Mouse (Mus musculus) adrenal gland, adult 2 months (tissue): ENCODE measurements around the gene Nucks1. TPM values are rescaled to one million over a fixed set of nuclear protein-coding genes. Genes with fewer than 3 reads are reported as not detected.

Source experiments
- DNase-seq: peaks from one replicate; pipeline ENCODE4 v3.0.0; 2021
- polyA plus RNA-seq: library from polyadenylated mRNA; depleted of rRNA; stranded (reverse); fragments of >200 nt; gene quantifications from 2 replicates; pipeline ENCODE4 v1.2.3, GENCODE M21; 2012
- total RNA-seq, 2 experiments: library from RNA; stranded (reverse); gene quantifications; 2 replicates each; pipeline ENCODE4 v1.2.3; 2021

Gene Nucks1
- total and polyA plus RNA-seq, 3 experiments: 4.2 to 139 (median 111) TPM

DNA sequence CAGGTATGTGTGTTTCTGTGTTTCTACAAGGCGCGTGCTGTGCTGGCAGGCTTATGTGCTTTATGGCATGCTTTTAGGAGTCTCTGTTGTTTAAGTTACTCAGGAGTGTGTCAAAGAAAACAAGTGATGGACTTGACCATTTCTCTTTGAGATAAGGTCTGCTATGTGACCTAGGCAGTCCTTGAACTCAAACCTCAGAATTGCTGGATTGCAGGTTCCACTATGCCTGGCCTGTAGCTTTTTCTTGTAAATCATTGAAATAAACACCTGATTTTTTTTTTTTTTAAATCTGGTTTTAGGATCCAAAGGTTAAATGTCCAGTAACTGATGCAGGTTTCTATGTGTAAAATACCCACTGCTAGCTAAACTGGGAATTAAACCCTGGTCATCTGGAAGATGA lies 8.7 kb downstream of the Nucks1 start:
- DNase-seq: no peak

DNA sequence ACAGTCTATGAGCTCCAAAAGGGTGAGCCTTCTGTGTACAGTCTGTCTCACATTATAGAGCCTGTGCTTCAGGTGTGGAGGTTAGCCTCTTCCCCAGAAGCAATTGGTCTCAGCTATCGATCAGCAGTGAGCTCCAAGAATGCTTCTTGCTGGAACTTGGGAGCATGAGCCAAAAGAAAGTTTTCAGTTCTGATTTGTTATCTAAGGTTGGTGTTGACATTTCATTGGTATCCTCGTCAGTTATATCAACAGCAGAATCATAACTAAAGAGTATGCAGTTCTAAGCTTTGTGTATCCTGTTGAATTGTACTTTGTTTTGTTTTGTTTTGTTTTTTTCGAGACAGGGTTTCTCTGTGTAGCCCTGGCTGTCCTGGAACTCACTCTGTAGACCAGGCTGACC lies 11.8 kb downstream of the Nucks1 start:
- no peak for DNase-seq

DNA sequence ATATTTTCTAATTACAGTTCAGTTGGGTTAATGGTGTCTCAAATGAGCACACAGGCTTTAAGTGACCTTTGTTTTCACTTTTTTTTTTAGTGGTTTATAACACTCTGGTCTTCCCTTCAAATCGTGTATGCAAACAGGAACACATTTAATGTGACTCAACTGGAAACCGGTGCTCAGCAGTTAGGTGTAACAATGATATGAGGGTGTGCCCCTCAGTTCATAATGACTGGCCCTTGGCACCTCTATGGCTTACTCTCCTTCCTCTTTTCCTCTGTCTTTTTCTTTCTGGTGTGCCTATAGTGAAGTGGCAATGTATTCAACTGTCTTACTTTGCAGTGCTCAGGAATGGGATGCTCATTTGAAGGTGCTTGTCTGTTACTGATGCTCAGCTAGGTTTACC lies 23.1 kb downstream of the Nucks1 start:
- no peak for DNase-seq

DNA sequence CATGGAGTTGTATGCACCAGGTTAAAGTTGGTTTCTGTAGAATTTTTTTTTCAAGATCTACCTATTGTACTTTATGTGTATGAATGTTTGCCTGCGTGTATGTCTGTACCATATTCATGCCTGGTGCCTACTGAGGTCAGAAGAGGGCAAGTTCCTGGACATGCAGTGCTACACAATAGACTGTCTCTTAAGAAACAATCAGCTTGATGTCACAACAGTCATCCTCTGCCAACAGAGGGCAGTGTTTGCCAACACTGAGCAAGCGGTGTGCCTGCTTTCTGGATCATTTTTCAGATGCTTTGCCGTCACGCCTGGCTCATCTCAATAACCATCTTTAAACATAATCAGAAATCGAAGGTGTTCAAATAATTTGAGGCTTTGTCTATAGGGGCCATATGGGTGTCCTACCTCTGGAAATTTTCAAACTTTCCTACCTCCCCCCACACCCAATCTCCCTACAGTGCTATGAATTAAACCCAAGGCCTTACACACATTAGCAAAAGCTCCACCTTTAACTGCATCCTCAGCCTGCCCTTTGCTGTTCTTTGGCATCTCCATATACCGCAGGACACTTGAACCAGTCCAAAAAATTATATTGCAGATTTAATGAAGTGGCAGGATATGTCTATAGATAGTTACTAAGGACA lies 27.4 kb downstream of the Nucks1 start:
- DNase-seq: peak; percentile 77

DNA sequence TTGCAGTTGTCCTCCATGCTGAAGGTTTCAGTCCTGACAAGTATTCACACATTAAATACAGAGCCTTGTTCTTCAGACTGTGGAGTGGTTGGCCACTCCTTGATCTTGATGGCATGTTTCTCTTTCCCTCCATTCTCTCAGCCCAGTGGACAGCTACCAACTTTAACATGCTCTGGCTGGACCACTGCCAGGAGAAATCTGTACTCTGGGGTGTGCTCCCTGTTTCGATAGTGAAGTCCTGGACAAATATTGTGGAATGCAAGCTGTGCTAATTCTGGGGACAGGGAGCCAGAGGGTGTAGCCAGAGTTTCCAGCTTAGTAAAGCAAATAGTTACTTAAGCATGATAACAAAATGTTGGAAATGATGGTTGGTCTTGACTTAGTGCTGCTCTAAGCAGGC lies 28.5 kb downstream of the Nucks1 start:
- DNase-seq: no peak

DNA sequence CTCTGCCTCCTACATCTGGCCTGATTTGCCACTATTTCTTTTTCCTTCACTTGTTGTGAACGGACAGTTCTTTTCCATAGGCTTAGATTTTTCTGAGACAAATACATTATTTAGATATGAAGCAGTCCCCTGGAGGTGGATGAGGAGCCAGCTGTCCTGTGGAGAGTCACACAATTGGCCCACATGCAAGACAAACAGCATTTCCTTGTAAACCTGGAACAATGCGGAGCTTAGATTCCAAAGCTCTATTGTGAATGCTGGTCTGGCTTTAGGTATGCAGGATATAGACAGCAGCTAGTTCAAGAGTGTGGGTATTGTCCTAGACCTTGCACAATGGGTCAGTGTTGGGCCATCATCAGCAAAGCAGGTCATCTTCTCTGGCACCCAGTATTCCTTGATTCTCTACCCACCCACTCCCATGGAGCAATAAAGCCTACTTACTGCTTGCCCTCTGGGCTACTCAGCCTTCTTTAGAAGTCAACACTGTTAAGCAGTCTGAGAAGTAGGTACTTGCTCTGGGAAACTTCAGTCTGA lies 30.4 kb downstream of the Nucks1 start:
- DNase-seq: no peak

DNA sequence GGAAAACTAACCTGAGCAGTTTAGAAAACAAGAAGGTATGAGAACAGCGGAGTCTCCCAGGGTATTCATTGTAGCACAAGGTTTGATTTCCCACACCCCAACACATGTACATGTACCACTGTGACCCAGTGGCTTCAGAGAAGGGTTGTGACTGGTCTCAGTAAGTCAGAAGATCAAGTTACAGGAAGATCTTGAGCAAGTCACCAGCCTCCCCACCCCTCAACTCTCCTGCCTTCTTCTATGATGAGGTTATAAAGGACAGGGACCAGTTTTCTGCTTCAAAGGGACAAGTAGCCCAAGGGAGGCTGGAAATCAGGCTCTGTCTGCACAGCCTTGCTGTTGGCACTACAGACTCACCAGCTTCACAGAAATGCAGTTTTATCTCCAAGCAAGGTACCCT lies 31.2 kb downstream of the Nucks1 start:
- no peak for DNase-seq

DNA sequence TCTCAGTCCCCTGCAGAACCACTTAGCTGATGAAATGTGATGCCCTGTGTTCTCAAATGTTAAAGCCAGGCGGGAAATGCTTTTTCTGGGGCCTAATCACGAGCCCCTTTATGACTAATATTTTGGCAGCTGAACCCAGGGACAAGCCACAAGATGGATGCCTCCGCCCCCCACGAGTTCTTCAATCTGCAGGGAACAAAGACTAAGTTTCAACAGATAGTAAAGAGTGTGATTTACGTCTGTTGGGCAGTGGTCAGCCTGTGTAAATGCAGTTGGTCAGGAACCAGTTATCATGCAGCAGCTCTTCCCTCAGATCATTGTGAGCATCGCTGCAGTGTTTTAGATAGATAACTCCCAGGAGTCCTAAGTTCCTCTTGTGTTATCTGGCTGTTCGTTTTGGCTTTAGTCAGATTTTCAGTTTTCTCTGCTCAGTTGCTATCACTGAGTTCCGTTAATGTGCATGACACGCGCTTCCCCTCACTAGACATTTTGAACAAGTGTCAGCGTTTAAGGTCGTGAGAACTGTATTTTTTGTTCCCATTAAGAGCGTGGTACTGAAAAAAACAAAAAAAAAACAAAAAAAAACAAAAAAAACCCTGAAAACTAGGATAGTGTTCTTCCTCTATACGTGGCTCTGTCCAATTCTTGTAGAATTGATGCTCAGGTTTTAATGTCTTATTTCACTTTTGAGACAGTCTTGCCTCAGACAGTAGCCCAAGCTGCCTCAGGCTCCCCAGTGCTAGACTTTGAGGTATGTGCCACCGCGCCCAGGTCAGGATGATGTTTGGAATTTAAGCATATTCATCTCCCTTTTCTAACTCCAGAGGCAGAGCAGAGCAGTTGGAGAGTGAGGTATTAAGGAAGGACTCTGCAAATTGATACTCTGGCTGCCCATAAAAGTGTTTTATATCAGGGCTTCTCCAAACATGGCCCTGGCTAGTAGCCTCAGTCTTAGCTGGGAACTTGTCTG lies 32.6 kb downstream of the Nucks1 start:
- DNase-seq: peak; percentile 60

DNA sequence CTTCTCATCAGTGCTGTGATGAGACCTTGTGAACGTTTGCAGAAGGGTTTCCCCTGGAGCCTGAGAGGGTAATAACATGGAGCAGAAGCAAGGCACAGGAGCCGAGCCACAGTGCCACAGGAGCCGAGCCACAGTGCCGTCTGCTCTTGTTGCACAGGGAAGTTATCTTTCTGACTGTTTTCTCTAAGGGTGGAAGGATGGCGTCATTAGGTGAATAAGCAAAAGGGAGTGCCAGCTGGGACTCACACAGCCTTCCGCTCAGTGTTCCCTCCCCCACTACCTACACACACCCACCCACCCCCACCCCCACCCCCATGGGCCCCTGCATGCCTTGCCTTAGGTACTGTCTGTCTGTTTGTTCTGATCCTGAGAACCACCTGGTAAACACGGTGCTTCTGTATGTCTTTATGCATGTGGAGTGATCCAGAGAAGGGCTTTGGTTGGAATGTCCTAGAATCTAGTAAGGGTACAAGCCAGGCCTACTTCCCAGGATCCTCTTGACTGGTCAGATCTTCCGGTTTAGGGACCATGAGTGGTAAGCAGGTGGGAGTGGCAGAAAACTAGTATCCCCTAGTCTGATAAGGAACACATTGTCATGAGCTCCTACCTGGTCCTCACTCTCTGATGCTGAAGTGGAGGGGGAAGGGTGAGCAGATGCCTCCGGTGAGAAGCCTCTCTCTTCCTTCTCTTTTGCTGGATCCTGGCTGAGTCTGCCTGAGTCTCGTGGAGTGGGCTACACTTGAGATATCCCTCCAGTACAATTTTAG lies 35.5 kb downstream of the Nucks1 start:
- DNase-seq: no peak

DNA sequence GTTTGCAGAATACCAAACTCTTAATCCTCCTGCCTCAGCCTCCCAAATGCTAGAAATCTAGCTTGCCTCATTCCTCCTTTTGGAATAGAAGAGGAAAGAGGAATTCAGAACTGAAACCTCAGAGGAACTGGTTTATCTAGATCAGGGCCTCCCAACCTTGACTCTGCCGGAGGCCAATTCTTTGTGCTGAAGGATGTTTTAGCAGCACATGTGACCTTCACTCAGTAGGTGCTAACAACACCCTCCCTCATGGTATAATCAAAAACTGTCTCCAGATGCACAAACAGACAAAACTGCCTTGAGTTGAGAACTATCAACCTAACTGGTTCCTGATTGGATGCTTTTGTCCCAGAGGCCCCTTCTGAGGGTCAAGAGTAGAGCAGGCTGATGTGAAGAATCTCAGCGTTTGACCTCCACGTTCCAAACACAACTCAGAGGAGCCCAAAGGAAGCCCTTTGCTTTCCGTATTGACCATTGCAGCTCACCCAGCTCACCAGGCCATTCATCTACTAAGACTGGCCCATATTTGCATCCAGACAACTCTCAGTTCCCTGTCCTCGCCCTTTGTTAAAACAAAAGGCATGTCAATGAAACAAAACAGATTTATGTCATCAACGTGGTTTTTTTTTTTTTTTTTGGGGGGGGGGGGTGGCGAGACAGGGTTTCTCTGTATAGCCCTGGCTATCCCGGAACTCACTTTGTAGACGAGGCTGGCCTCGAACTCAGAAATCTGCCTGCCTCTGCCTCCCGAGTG lies 36.3 kb downstream of the Nucks1 start:
- no peak for DNase-seq

DNA sequence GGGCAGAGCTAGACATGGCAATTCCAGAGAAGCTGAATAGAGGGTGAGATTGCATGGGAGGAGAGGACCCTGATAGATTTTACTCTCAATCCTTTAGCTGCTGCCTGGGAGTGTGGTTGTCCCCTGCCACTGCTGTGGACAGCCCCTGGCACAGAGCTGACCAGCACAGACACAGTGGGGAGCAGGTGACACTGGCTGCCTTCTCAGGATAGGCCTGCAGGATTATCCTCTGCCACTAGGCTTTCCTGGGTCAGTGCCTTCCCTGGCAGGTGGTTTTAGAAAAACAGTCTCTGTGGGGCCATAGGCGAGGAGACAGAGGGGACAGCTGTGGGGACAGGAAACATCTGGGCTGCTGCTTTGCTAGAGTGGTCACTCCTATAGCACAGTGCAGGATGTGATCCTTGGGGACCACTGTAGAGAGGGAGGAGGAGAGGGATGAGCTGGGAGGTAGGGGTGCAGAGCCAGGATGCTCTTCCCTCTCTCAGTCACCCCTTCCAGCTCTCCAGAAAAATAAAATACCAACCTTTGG lies 37.7 kb downstream of the Nucks1 start:
- no peak for DNase-seq

DNA sequence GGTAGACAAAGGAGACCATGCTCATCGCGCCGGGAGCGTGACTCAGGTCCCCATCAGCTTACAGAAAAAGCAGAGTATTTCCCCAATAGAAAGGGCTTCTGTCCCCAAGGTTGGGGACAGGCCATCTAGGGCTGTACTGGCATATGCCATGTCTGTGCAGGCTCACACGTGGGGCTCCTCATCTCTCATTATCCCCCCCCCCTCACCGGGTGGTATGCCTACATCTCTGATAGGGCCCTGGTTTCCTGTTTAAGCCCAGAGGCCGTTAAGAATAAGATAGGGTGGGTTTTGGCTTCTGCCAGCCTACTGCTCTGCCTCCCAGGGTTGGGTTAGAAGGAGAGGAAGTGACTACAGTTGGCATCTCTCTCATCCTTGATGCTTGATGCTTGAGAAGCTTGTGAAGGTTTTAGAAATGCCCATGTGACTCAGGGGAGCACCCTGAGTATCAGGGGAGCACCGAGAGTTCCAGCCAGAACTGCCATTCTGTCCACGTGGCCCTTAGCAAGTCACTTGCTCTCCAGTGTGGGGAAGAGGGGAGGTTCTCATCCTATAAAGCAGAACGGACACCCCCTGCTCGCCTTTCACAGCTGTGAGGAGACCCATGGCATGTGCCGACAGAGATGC lies 44.0 kb downstream of the Nucks1 start:
- no peak for DNase-seq

DNA sequence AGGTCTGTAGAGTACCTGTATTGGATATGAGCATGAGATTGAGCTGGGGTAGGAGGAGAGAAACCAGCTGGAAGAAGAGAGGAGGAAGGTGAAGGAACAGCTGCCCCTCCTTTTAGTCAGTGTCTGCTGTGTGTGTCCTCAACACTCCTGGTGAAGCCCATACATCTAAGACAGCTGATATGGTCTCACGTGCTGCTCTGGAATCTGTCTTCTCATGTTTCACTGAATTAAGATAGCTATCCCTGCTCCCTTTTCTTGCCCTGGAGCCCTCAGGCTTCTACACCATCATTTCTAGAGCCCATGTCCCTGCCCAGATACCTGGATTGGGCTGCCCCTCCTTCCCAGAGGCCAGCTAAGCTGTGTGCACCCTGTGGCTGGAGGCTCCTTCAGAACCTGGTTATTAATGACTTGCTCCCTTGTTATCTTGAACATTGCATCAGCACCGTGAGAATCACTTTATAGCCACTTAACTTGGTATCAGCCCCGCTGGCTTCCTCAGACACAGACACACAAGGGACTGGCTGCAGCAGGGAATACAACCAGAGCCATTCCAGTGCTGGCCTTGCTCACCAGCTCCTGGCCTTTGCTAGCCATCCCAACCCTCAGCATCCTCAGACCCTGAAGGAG lies 44.9 kb downstream of the Nucks1 start:
- no peak for DNase-seq

DNA sequence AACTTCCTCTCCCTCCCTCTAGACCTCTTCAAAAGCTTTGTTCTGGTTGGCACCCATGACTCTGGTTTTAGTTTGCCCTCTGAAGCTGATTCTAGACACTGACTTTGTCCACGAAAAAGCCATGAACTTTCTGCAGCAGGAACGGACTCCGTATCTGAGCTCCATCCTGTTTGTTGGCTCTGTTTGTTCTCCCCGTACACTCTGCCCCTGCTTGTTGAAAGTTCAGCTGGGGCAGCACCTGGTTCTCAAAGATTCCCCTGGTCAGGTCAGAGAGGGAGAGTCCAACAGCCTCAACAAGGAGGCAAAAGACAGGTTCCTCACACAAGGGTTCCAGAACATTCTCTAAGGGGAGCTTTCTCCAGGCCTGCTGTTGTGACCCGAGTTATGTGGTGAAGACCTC lies 47.1 kb downstream of the Nucks1 start:
- no peak for DNase-seq

DNA sequence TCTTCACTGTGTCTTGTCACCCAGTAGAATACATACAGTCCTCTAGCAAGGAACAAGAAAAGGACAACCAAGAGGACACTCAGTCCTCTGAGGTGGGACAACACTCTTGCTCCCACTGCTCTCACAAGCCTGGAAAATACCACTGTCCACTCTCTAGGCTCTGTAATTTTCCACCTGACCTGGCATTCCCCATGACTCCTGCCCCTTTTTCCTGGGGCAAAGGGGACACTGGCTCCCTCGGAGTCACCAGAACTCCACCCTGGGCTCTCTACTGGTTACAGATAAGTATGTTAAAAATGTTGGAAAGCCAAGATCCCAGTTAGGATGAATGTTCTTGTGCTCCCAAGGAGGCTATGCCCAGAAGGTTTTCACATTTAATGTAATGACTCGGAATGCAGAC lies 50.7 kb downstream of the Nucks1 start:
- no peak for DNase-seq

DNA sequence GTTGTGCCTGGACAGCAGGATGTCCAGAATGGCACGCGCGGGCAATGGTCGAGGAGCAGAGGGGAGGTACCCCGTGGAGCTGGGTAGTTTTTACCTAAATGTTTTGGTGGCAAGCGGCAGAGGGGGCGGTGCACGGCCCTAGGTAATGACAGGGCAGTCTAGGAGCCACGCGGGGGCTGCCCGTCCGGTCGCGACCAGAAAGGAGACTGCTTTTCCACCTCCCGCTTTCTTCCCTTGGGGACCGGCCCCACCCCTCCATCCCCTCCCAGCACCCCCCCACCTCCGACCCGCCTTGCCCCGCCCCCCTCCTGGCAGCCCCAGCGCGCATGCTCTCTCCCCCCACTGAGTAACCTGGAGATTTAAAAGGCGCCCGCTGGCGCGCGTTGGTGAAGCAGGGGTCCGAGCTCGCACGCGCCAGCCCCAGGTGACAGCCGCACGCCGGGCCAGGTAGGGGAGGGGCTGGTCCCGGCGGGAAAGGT lies 52.3 kb downstream of the Nucks1 start, which contains the start of gene Slc45a3:
Gene Slc45a3, plus strand, starts transcription at position 362 of the 479 bp plus-strand sequence.
- DNase-seq: peak; percentile 82

DNA sequence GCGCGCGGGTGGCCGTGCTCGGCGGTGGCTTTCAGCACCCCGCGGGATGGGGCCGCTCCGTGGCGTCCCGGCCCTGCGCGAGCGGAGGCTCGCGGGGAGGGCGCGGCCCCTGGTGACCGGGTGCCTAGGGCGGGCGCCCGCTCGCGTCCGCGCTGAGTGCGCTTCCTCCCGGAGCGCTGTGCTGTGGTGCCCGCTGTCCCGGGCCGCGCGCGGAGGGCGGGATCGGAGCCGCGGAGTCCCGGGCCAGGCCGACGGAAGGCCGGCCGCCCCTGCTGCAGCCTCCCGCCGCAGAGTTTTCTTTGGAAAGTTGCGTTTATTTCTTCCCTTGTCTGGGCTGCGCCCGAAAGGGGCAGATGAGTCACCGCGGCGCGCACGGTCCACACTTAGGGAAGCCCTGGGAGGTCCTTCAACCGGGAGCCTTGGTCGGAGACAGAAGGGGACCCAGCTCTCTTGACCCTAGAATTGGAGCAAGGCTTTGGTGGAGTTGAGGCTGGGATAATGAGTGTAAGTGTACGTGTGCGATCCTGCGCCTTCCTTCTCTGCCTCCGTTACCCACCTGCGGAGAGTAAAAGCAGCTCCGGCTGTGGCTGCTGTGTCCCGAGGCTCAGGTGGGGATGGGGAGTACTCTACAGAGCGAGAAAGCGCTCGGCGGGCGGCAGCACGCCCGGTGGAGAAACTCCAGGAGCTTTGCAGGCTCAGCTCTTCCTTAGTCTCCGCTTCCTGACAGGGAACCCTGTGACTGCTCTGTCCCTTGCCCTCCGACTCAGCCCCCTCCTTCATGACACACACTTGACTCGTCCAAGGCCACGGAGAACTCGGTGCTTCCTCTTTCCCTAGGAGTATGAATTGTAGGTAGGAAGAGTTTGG lies 53.0 kb downstream of the Nucks1 start:
- peak; percentile 78 for DNase-seq

DNA sequence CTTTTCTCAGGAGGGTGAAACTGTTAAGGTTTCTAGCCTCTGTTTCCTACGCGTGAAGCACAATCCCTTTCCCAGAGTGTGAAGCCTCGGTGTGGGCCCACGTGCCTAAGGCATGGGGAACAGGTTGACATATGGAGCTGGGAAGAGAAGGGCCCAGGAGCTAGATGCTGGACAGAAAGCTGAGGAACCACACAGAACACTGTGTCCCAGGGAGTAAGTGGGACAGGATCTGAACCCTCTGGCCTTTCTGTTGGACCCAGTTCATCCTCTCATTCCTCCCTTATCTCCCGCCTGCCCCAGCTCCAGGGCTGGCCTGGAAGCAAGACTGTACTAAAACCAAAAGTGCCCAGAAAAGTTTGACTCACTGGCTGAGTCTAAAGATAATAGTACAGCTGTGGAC lies 53.8 kb downstream of the Nucks1 start:
- DNase-seq: no peak

DNA sequence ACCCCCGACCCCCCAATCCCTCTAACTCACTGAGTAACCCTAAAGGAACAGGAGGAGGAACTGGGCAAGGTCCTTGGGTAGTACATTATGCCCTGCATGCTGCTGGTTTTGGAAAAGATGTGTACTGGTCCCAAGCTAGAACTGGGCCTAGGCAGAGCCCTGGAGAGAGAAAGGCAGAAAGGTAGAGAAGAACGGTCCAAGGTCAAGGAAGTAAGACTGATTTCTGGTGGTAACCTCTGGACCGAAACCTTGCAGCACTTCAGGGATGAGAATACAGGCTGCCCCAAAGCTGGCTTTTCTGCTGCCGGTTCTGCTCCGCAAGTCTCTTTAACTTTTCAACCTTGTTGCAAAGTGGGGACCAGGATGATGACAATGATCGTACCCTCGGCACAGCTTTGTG lies 54.2 kb downstream of the Nucks1 start:
- DNase-seq: no peak
